Mouse (Mus musculus) neutrophil, adult 5-6 weeks (primary cell): ENCODE results near the gene Cpm. TPM values are rescaled to one million over a fixed set of nuclear protein-coding genes. Genes with fewer than 3 reads are reported as not detected.

Source experiments
- ATAC-seq: fragments of 151-379, 151-347 bp; 2 replicates; pipeline ENCODE4 v1.8.0; 2017; ENCODE audit warnings: mild to moderate bottlenecking, moderate TSS enrichment; ENCODE audit not compliant: insufficient number of reproducible peaks, poor library complexity, low FRiP score, severe bottlenecking; ENCODE audit errors: extremely low read depth
- total RNA-seq: library from RNA; stranded (forward); fragments of 200-1000 nt; gene quantifications from 2 replicates; pipeline ENCODE4 v1.2.3, GENCODE M21; 2017

The Cpm gene
- total RNA-seq, 1 experiment from 2014 or later, result 40.6 TPM

DNA sequence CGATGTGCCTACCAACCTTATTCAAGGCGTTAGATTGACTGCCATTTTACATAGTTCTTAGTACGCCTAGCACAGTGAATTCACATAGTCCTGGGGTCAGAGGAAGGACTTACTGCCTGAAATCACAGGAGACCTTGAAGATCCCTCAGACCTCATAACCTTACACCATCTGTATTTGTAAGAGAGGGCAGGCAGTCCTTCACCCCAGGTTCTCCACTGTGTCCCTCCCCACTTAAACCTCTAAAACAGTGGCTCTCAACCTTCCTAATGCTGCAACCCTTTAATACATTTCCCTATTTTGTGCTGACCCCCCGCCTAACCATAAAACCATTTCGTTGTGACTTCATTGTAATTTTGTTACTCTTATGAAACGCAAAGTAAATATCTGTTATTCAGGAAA, 1.4 kb upstream of the Cpm start:
- ATAC-seq, result no peak

DNA sequence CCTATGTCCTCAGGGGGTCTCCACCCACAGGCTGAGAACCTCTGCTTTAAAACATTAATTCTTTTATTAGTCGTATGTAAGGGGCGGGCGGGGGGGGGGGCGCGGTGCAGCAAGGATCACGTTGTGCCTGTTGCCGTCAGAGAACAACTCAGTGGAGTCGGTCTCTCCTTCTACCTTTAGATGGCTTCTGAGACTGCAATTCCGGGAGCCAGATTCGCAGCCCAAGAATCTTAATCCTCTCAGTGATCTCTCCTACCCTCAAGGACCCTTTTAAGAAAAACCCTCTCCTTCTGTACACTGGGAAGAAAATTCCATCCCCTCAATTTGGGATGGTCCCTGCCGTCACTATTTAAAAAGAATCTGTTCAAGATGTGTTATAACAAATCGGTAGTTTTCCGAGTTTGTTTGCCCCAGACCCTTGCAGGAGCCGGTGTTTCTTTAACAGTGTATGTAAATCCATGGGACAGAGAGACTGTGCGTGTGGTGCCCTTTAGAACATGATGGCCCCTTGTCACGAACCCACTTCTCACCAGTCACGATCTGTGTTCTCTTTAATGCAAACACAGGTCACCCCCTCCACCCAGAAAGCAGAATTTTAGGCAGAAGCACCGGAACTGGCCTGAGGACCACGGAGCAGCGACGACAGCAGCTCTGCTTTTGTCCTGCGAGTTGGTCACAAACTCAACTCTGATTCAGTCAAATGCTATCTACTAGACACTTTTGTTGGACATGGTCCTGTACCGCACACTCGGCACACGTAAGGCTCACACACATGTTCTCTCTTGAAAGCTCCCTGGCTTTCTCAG, 734 bp upstream of the Cpm start:
- ATAC-seq, result no peak

DNA sequence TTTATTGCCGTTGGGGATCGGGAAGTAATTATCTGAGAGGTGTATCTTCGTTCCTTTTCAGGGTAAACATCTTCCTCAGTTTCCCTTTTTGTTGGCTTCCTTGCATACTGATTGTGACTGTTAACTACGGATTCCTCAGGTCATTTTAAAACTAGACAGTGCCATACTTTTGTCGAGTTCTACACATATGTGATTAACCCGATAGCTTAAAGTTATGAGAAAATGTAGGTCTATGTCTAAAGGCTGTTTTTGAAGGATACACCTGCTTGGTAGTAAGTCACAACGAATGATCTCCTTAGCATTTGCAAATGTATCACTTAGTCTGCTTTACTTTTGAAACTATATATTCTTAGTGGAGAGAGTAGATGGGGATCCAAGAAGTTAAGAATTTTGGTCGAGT, 876 bp downstream of the Cpm start:
- no peak for ATAC-seq

DNA sequence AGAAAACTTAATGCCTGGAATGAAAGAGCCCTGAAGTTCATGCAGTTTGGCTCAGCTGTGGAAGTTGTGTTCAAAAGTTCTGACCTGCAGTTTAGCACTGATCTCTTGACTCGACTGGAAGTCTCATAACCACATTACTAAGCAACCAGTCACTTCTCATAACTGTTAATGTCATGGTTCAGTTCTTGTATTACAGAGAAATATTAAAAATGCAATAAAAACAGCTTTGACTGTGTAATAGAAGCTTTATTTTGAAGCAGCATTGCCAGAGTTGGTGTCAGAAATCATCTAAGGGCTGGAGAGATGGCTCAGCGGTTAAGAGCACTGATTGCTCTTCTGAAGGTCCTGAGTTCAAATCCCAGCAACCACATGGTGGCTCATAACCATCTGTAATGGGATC, 1.5 kb downstream of the Cpm start:
- no peak for ATAC-seq

DNA sequence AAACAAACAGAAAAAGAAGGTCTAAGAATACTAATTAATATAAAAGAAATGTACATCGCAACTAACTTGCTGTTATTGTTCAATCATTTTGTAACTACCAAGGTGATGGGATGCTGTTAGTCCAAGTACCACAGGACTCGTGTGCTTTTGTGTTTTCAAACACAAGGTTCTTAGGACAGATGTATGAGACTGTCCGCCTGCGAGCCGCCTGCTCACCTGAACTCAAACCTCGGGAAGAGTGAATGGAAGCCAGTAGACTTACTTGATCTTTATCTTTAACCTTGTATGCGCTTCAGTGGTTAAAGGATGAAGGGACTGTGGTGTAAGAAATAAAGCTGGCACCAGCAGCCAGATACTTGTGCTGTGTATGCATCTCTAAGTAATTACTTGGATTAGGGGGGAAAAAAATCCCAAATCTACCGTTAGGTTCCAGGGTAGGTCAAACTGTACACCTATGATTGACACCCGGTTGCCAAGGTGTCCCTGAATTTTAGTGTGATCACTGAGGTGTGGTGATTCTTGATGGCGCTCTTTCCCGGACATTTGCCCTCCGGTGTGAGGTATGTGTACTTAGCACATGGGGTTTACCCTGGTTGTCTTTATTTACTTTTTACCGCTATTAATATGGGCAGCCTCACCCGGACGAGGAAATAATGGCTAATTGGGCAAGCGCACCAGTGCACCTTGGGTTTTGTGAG, 2.4 kb downstream of the Cpm start:
- ATAC-seq, result no peak

DNA sequence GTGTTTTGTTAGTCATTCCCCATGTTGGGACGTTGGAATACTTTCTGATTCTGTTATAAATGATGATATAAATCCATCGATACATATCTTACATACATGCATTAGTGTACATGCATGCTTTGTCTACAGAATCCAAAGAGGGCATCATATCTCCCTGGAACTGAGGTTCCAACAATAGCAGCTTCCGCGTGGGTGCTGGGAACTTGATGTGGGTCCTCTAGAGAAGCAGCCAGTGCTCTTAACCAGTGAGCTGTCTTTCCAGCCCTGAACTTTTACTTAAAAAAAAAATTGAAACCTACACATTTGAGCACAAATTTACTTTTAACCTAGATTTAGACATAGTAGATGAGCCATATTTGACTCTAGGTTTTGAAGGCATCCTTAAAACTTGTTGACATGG, 3.1 kb downstream of the Cpm start:
- ATAC-seq, result no peak

DNA sequence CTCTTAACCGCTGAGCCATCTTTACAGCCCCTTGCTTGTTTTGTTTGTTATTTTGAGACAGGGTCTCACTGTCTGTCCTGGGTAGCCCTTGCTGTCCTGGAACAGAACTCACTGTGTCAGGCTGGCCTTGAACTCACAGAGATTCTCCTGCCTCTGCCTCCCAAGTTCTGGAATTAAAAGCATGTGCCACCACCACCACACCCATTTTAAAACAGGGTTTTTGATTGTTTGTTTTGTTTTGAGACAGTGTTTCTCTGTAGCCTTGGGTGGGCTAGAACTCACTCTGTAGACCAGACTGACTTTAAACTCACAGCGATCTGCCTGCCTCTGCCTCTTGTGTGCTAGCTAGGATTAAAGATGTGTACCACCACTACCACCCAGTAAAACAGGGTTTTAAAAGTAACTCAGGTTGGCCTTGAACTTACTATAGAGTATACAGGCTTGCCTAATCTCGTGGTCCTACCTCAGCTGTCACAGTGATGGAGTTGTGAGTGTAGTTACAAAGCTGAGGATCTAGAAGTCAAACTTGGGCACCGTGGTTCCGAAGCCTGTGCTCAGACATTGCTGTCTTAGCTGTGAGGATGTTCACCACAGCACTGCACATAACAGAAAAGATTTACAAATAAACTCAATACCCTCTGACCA, 4.4 kb downstream of the Cpm start:
- no peak for ATAC-seq

DNA sequence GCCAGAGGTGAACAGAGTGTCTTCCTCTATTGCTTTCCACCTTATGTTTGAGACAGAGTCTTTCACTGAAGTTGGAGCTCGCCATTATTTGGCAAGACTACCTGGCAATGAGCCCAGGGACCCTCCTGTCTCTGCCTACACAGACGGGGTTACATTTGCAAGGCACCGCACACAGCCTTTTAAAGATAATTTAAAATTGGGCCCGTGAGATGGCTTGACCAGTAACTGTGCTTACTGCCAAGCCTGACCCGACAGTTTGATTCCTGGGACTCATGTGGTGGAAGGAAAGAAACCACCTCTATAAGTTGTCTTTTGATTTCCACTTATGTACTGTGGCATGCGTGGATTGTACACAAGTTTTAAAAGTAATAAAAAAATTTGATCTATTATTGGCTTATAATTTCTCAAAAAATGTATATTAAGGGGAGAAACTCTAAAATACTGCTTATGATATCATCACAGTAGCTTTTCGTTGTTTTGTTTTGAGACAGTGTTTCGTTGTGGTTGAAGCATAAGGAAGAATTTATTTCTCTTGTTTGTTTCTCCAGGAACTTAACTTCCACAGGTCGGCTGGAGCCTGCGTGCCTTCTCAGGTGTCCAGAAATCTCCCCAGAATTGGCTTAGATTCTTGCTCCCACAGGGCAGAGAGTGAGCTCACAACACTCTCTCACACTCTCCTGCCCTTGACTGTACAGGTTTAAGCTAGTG, 5.2 kb downstream of the Cpm start:
- ATAC-seq, result no peak

DNA sequence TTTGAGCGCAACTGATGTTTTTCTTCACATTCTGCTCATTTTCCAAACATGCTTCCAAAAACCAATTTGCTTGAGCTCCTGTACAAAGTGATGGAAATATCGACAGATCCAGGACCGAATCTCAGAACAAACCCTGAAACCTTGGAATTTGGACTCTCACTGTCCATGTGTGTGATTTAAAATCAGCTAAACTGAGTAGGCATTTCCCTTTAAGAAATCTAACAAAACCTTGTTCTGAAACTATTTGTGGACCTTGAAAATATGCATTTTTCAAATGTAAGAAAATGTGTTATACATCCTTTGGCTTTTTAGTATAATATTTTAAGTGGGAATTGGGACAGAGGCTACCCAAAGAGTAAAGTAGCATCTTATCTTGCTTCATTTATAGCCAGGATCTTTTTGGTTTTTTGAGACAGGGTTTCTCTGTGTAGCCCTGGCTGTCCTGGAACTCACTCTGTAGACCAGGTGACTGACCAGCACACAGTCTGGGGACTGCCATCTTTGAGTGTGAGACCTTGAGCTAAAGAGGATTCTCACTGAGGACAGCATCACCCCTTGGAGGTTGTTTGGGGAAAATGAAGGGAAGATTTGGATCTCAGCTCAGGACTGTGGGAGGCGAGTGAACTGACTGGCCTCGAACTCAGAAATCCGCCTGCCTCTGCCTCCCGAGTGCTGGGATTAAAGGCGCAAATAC, 5.9 kb downstream of the Cpm start:
- no peak for ATAC-seq

DNA sequence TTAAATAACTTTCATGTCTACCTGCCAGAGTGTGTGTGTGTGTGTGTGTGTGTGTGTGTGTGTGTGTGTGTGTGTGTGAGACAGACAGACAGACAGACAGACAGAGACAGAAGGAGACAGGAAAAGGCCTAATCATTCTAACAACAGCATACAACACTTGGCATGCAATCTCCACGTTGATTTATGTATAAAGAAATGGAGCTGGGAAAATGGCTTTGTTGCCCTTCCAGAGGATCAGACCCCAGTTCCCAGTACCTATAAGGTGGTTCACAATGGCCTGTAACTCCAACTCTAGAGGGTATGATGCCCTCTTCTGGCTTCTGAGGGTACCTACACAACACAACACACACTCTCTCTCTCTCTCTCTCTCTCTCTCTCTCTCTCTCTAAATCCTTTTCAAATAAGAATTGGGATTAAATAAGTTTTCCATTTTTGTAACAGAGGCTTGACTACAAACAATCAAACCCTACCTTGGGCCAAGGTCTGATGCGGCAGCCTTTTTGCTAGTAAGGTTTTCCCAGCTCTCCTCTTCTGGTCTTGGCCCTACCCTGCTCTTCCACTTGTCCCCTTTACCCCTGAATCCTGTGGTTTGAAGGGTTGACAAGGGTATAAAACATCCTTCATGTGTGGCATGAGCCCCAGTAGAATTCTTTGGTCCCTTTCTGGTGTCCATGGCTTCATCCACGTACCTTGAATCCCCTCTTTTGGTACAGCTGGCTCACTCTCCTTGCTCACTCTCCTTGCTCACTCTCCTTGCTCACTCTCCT, 6.7 kb downstream of the Cpm start:
- no peak for ATAC-seq

DNA sequence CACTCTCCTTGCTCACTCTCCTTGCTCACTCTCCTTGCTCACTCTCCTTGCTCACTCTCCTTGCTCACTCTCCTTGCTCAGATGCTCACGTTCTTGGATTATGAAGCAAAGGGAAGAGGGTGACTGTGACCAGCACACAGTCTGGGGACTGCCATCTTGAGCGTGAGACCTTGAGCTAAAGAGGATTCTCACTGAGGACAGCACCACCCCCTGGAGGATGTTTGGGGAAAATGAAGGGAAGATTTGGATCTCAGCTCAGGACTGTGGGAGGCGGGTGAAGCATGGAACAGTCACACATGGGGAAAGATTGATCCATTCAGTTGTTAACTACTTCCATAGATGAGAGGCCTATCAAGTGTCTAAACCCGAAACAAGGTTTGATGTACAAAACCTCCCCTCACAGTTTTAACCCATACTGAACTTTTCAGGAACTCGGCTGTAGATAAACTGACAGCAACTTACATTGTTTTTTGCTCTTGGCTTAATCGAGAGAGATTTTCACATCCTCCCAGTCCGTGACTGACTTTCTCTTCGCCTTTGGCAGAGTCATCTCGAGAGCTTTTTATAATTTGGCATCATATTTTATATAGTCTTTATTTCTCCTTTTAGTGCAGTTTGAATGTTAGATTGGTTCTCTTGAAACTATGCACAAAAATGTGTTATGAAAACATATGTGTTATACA, 7.9 kb downstream of the Cpm start:
- peak; percentile 36; the same call in 1 of the 2 replicates for ATAC-seq

DNA sequence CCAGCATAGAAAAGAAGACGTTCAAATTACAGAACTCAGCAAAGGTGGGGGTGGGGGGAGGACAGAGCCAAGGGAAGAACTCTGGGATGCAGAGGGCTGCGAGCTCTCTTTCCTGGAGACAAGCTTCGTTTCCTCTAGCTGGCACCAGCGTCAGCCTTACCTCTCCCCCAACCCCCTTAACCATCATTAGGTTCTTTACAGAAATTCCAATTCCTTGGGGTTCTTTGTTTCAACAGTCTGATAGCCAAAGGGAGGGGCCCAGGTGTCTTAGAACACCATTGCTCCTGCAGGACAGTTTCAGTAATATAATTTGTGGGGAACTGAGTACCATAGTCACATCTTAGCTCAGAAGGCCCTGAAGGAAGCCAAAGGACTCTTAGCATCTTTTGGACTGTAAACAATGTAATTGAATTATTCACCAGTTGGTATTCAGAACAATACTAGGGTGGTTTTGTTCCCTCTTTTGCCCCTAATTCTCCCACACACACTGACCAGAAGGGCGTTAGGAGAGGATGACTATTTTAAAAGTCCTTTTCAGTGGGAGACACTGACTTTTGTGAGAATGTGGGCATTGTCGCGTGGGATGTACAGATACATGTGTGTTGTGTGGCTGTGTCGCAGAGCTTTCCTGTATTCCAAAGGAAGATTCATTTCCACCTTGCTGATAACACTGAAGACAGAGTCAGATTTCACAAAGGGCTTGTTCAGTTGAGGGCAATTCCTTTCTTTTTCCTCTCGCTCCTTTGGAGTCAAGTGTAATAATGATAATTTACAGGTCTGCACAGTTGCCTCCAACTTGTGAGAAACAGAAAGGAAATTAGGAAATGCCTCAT, 8.7 kb downstream of the Cpm start:
- ATAC-seq, result no peak

DNA sequence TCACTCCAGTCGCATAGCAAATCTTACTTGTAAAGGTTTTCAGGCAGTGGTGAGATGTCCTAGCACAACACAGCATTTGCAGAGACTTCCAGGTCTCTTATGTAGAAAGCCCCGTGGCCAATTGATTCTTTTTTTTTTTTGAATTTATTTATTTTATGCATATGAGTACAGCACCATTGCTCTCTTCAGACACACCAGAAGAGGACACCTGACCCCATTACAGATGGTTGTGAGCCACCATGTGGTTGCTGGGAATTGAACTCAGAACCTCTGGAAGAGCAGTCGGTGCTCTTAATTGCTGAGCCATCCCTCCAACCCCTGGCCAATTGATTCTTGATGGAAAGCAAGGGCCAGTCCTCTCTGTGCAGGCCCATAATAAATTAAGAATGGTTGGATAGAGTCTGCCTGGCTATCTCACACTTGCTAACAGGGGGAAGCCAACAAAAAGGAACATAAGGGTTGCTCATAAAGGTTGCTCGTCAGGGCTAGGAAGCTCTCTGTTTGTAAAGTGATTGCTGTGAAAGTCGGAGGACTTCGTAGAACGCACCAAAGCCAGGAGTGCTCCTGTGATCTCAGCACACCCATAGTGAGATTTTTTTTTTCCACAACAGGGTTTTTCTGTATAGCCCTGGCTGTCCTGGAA, 9.4 kb downstream of the Cpm start:
- no peak for ATAC-seq

DNA sequence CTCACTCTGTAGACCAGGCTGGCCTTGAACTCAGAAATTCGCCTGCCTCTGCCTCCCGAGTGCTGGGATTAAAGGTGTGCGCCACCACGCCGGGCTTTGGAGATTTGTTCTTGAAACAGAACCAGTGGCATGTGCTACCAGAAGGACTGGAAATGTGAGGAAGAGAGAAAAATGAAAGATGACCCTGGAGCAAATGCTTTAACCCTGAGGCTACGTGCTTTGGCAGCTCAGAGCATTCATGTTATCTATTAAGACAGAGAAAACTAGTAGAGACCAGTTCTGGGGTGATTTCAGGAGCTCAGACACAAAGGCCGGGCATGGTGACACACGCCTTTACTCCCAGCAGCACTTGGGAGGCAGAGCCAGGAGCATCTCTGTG, 9.9 kb downstream of the Cpm start:
- no peak for ATAC-seq

DNA sequence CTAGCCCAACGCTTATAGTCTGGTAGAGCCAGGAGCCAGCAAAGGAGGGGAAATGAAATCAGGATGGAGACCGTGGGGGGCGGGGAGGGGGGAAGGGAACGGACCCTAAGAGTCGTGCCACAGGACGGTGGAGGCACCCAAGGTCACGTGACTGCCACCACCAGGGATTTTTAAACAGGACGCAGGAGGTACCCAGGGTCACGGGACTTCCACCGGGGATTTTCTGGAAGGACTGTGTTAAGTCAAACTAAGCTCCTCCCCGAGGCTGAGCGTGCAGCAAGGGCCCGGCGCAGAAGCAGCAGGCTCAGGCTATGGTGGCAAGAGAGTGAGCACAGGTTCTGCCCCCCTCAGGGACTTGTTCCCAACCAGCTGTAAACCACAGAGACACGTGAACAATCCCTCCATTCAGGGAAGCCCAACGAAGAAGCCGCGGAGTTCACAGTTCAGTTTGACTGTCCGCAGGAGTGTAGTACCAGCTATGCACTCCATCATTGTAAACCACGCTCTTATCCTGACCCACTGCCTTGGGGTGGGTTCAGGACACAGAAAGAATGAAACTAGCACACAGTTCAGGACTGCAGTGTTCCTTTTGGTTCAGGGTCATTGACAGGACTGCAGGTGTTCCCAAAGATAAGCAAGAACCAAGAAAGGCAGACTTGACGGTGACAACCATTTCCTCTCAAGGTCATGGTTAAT, 10.7 kb downstream of the Cpm start:
- 0 out of 2 replicates have a peak, but pooled peaks have one; percentile 5 for ATAC-seq

DNA sequence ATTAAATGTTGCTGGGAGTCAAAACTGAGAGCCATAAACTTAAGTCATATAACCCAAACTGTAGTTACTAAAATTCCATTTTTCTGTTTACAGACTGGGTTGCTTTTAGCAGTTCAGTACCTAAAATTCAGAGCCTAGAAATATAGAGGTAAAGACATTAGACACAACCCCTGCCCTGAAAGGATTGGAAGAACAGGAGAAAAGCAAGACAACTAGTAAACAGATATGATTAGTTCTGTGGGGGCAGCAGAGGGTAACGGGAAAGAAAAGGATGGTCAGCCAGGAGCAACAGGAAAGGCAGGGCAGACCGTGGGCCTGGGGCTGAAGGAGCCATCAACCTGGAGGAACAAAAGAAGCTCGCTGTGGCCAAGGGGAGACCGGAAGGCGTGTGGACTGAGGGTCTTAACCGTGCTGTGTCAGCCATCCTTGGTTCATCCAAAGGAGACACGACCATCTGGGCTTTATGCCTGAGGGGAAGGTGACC, 11.3 kb downstream of the Cpm start:
- no peak for ATAC-seq
